Mouse (Mus musculus) adrenal gland, postnatal 14 days (tissue): ENCODE results near the gene Tnfrsf25. TPM values are rescaled to one million over a fixed set of nuclear protein-coding genes. Genes with fewer than 3 reads are reported as not detected.

Experiments
- DNase-seq: peaks from one replicate; pipeline ENCODE4 v3.0.0; 2021; ENCODE audit warnings: mixed read lengths
- total RNA-seq: library from RNA; stranded (reverse); gene quantifications from 2 replicates; pipeline ENCODE4 v1.2.3, GENCODE M21; 2021

Gene Tnfrsf25
- total RNA-seq, 1 experiment from 2014 or later, result 2.9 TPM

- no peak for DNase-seq
Measured at GRCm38 (mm10) chr4:152121183-152121505, 5.4 kb downstream of the Tnfrsf25 start.

GRCm38 (mm10) chr4:152124361-152124961, 8.7 kb downstream of the Tnfrsf25 start:
- DNase-seq, result no peak

- DNase-seq, result peak; percentile 78
Measured at GRCm38 (mm10) chr4:152125161-152126025, 9.7 kb downstream of the Tnfrsf25 start.

DNA sequence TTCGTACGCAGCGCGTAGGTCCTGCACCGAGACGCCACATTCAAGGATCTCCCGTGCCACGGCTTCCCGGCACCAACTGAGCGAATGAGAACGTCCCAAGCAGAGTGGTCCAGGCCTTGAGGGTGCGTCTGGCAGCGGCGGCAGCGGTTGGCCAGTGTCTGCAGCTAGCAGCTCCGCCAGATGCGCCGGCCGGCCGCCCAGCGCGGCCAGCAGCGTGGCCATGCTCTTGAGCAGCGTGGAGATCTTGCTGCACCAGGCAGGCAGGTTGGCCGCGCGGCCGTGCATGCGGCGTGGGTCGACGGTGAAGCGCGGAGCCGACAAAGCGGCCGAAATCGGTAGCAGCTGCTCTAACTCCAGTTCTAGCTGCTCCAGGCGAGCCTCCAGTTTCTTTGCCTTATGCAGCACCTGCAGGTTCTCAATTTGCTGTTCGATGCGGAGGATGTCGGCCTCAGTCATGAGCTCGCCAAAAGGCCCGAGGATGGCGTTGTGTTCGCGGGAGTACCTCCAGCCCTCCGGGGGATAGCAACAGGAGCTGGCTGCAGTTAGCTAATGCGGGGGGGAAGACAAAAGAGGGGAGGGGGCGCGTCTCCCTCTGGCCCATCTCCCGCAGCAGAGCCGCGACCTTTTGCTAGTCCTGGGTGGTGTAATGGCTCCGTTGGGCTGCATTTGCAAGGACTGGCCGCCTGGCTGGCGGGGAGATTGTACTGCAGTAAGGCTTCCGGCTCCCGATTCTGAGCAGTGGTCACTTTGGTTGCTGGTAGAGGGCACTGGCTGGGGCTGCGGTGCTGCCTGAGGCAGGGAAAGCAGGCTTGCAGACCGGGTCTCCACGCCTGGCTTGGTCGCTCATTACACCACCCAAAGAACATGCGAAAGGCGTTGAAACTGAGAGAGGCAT, 10.5 kb downstream of the Tnfrsf25 start:
- DNase-seq, result no peak

GRCm38 (mm10) chr4:152127884-152128283, 12.2 kb downstream of the Tnfrsf25 start:
- no peak for DNase-seq

DNA sequence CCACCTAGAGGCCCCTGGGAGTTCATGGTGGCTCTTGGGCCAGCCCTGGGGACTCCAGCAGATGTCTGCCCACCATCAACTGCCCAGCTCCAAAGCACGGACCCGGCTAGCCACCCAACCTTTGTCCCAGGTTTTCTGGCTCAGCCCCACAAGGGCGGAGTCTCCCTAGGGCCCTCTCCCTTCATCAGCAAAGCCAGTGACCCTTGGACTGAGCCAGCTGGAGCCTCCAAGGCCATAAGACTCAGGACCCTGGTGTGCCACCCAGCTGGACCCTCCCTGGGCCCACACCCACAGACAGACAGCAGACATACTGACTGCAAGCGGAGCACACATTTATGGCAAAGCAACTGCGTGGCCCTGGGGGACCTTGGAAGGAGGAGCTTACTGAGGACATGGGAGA, 13.1 kb downstream of the Tnfrsf25 start:
- no peak for DNase-seq

GRCm38 (mm10) chr4:152129395-152129930, 13.7 kb downstream of the Tnfrsf25 start:
- DNase-seq, result no peak

- DNase-seq, result peak; percentile 78
Measured at GRCm38 (mm10) chr4:152130771-152131653, 15.3 kb downstream of the Tnfrsf25 start.

GRCm38 (mm10) chr4:152131809-152132771, 16.4 kb downstream of the Tnfrsf25 start:
- no peak for DNase-seq

DNA sequence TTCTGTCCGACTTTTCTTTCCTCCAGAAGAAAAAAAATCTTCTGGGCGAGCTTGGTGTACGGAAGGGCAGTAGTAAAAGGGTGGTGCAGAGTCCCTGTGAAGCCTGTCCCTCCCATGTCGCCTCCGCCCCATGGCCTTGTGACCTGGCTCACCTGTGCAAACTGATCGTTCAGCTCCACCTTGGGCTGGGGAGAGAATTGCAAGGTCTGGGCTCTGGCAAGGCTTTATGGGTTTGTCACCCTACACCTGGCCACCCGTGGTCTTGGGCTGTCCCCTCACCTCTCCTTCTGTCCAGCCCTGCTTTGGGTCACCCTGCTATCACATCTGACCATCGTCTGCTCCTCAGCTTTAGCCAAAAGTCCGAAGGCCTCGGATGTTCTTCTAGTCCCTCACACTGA, 17.0 kb downstream of the Tnfrsf25 start:
- no peak for DNase-seq

- DNase-seq, result no peak
Measured at GRCm38 (mm10) chr4:152133213-152133612, 17.5 kb downstream of the Tnfrsf25 start.

GRCm38 (mm10) chr4:152134507-152134906, 18.8 kb downstream of the Tnfrsf25 start:
- peak; percentile 67 for DNase-seq

GRCm38 (mm10) chr4:152135363-152135762, 19.6 kb downstream of the Tnfrsf25 start:
- no peak for DNase-seq

GRCm38 (mm10) chr4:152136112-152136875, 20.6 kb downstream of the Tnfrsf25 start:
- peak; percentile 45 for DNase-seq

DNA sequence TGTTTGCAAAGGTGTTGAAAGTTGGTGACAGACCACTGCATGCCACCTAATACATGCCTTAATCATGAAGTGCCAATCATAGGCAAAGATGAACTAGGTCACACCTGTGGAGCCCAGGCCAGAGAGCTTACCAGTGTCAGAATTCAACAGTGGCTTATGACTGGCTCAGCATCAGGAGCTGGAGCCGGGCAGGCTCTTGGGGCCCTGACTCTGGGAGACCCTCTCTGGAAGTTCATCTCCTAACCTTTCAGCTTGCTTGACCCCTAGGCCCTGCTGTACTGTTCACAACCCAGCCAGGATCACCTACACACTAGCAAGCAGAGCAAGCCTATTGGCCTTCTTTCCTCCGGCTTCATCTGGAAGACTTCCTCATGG, 21.1 kb downstream of the Tnfrsf25 start:
- DNase-seq, result no peak

DNA sequence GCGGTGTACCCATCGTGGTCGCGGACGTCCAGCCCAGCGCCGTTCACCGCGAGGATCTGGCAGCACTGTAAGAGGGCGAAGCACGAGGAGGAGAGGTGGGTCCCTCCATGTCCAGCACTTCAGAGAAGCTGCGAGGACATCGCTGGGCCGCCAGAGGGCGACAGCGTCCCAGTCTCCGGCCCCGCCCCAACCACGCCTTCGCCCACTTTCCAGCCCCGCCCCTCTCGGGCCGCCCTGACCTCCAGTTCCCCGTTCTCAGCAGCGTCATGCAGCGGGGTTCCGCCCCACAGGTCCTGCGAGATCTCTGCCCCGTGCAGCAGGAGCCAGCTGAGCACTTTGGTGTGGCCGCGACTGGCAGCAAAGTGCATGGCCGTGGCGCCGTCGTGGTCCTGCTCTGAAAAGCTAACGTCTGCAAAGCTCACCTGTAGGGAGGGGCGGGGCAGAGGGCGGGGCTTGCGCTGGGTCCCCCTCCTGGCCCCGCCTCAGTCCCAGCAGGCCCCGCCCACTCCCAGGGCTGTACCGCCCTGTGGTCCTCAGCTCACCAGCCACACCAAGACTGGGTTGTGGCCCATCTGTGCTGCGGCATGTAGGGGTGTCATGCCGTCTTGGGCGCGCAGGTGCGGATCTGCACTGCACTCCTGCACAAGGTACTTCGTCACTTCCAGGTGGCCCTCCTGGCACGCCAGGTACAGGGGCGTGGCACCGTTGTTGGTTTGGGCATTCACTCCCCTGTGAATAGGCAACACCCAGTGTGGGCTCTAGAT, 22.9 kb downstream of the Tnfrsf25 start:
- DNase-seq, result peak; percentile 97

GRCm38 (mm10) chr4:152140441-152140840, 24.7 kb downstream of the Tnfrsf25 start:
- peak; percentile 61 for DNase-seq

GRCm38 (mm10) chr4:152141521-152142135, 25.9 kb downstream of the Tnfrsf25 start:
- no peak for DNase-seq
